Mouse (Mus musculus) granulocyte monocyte progenitor cell, adult 5-6 weeks (primary cell): ENCODE measurements around the gene Agpat3. TPM values are rescaled to one million over a fixed set of nuclear protein-coding genes. Genes with fewer than 3 reads are reported as not detected.
"Not testable (repeated sequence)": the region's sequence is repeated elsewhere in the genome, so short reads cannot be mapped to it uniquely, and the experiment has no call there.

Source experiments
- ATAC-seq: replicated peaks from 2 replicates; pipeline ENCODE4 v1.8.0; 2016; ENCODE audit warnings: mild to moderate bottlenecking, moderate TSS enrichment, inconsistent platforms; ENCODE audit not compliant: poor library complexity, severe bottlenecking
- total RNA-seq, 2 experiments: library from RNA; stranded (forward) in 1 of 2; stranded (reverse) in 1 of 2; fragments of 200-712, 200-1000 nt in 1 of 2; fragments of >200 nt in 1 of 2; fragmentation: Nextera tagmentation in 1 of 2; gene quantifications; 2 replicates each; pipeline ENCODE4 v1.2.3; 2014 to 2017

Agpat3 gene
- total RNA-seq, 2 experiments from 2014 or later, result 0.39 to 0.88 TPM

- ATAC-seq, result no peak
These were observed 11.1 kb upstream of the Agpat3 start for GRCm38 (mm10) chr10:78363366-78363765.

DNA sequence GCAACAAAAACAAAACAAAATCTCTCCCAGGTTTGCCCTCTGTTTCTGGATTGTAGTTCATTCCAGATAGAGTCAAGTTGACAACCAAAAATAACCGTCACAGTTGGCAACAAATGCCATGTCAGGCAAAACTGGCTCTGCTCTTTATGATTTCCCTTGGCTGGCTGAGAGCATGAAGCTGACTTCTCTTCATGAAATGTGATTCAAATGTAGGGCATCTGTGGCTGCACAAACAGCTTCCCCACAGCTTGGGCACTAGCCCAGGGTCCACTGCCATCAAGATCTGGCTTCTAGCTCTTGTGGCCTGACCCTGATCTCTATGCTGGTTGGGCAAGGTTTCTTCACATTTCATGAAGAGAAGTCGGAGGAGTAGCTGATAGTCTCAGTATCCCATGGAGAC is 9.7 kb upstream of the Agpat3 start:
- ATAC-seq, result no peak

DNA sequence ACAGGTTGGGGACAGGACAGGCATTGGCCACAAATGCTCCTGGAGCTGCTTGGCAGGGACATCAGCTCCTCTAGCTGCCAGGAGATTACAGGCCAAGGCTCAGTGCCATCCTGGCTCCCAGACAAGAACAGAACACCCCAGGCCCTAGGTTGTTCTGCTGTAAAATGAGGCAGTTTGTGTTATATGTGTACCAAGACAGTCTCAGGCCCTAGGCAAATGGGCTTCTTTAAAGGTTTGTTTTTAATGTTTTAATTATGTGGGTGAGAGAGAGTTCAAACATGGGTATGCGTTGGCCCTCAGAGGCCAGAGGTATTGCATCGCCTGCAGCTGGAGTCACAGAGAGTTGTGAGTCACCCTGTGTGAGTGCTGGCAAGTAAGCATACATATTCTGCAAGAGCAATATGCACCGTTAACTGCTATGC is 8.0 kb upstream of the Agpat3 start:
- ATAC-seq, result no peak

GRCm38 (mm10) chr10:78358999-78359398 is 6.7 kb upstream of the Agpat3 start:
- not testable (repeated sequence) for ATAC-seq

GRCm38 (mm10) chr10:78358266-78358665 is 6.0 kb upstream of the Agpat3 start:
- ATAC-seq, result no peak

GRCm38 (mm10) chr10:78357742-78358141 is 5.5 kb upstream of the Agpat3 start:
- no peak for ATAC-seq

DNA sequence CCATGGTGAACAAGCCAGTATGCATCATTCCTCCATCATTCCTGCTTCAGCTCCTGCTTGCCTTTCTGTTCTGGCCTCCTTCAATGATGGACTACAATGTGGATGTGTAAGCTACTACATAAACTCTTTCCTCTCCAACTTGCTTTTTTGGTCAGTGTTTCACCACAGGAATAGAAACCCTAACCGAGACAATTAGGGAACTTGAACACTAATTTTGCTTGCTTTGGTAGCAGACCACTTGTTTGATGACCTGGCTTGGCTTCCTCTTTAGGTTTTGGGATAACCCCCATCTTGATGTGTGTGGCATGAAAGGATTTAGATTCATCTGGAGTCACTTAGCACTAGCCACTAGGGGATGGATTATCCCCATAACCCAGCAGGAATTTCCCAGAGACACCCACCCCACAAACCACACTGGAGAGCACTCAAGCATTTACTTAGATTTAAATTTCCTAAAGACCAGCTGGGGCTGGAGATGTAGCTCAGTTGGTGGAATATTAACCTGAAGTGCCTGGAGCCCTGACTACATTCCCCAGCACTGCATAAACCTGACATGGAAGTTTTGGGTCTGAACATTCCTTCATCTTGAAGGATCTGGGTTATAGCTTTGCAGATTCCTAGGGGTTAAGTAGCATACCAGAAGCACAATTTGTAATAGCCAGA is 3.8 kb upstream of the Agpat3 start:
- peak; percentile 74 for ATAC-seq

DNA sequence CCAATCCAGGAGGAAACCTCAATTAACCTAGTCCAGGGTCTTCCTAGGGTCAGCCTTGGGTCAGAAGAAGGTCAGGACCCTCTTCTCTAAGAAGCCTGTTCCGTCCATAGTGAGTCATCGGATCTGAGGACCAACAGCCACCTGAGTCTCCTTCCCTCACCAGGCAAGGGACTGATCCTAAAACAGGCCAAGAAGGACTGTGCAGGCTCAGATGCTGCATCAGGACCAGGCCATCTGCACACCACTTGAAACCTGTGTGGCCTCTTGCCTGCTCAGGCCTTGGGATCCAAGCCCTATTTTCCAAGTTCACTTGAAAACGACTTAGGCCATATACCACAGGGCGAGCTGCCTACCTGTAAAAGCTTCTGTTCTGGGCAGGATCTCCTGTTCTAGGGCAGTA is 907 bp upstream of the Agpat3 start:
- no peak for ATAC-seq

GRCm38 (mm10) chr10:78352666-78353030 is 359 bp upstream of the Agpat3 start:
- ATAC-seq, result no peak

DNA sequence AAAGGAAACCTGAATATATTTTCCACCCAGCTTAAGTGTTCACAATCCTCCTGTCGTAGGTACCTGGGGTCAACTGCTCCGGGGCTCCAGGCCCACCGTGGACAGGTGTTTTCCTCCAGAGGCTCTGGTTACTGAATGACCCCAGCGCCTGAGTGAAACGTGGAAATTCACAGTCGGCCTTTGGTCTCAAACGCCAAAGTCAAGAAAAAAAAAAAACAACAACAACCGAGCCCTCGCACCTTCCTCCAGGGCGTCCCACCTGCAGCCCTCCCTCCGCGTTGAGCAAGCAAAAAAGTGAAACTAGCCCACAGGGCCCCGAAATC is 764 bp downstream of the Agpat3 start:
- no peak for ATAC-seq

DNA sequence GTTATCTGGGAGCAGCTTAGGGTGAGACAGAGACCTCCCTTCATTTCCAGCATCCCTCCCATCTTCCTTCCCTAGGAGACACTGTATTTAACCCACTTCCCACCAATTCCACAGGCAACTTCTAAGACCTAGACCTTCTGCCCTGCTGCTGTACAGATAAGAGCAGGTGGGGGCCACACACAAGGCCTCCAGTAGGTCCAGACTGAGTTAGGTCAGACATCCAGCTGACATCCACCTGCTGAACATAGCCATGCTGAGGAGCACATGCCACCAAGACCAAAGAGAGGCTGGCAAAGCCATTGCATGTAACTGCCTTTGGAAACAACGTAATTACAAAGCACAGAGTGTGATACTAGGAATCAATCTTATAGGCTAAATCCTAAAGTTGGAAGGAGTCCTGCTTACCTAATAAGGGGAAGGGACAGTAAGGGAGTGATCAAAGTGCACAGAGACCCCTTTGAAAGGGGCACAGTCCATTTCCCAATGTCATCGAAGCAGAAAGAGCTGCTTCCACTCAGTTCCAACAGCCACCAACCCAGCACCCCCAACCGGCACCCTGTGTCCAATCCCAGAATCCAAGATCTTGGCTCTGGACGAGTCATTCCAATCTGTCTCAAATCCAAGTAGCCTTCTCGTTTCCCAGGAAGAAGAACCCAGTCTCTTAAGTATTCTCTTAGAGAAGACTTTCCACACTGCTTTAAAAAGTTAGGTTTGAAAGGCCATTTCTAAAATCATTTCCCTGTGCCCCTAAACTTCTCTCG is 1.3 kb downstream of the Agpat3 start:
- ATAC-seq, result no peak

- no peak for ATAC-seq
These were observed 2.7 kb downstream of the Agpat3 start for GRCm38 (mm10) chr10:78349464-78350165.

- ATAC-seq, result no peak
These were observed 4.1 kb downstream of the Agpat3 start for GRCm38 (mm10) chr10:78348211-78348610.

GRCm38 (mm10) chr10:78347486-78347885 is 4.8 kb downstream of the Agpat3 start:
- no peak for ATAC-seq

- no peak for ATAC-seq
These were observed 6.8 kb downstream of the Agpat3 start for GRCm38 (mm10) chr10:78345466-78345865.

DNA sequence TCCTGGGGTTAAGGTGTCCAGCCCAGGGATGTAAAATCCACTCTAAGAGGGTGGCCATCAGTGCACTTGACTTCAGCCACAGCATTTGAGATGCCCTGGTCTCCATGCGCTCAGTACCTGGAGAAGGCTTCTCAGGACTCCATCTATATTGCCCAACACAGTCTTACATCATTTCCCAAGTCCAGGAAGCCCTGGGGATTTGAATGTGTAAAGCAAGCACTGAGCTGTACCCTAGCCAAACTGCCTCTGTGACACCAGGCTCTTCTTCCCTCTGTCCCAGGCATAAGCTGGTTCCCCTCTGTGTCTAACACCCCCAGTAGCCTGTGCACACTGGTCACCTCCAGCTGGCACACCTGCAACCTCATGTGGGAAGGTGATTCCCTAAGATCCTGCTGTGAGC is 10.2 kb downstream of the Agpat3 start:
- no peak for ATAC-seq

GRCm38 (mm10) chr10:78338180-78338579 is 14.1 kb downstream of the Agpat3 start:
- no peak for ATAC-seq

DNA sequence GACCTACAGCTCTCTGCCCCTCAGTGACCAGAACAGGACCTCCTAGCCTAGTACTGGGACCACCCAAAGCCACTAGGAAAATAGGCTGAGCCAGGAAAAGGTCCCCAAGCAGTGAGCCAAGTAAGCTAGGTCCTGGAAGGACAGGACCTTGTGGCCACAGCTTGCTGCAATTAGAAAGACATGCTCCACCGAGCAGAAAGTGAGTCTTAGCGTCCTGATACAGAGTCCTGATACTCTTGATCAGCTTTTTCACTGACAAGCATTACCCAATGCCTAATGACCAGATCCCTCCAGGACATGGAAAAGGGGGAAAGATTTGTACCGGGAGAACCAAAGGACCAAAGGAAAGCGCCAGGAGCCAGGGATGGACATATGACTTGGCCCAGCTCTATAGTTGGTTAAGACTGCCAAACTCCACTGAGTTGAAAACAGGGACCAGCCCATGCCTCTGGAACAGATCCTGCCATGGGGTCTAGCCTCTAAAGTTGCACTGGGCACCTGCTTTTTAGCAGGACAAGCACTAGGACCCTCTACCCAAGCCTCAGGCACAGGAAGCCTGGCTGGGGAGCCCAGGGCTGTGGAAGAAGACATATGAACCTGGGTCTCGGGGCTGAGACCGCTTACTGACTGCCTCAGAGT is 17.2 kb downstream of the Agpat3 start:
- no peak for ATAC-seq

GRCm38 (mm10) chr10:78331577-78331976 is 20.7 kb downstream of the Agpat3 start:
- ATAC-seq, result no peak

DNA sequence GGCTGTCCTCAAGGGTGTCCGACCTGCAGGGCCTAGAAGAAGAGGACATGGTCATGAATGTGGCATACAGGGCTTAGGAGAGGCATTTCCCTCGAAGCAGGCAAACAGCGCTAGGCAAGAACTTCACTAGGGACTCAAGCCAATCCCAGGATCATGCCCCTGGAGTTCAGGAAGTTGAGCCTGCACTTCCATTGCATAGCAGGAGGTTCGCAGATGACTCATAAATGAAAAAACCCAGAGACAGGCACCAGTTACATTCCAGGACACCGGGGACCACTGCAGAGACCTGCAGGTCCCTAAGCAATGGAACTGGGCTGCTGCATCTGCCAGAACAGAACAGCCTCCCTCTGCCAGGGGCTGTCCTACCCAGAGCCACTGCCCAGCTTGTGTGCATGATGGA is 23.0 kb downstream of the Agpat3 start:
- no peak for ATAC-seq

GRCm38 (mm10) chr10:78328011-78328575 is 24.2 kb downstream of the Agpat3 start:
- no peak for ATAC-seq
